Mouse (Mus musculus) brain, embryonic 14.5 days (tissue): ENCODE data around the gene Cmip.

Source experiments
- CTCF ChIP-seq: fragments of 200-500 bp; IDR thresholded peaks from 2 replicates; pipeline ENCODE4 v1.5.1; 2012; ENCODE audit warnings: inconsistent platforms, mild to moderate bottlenecking, moderate library complexity, borderline replicate concordance; ENCODE audit not compliant: insufficient read depth, insufficient read length; ENCODE audit errors: extremely low read depth
- POLR2A ChIP-seq: fragments of 200-500 bp; IDR thresholded peaks from 2 replicates; pipeline ENCODE4 v1.6.1; 2012; ENCODE audit warnings: mild to moderate bottlenecking, inconsistent platforms, borderline replicate concordance; ENCODE audit not compliant: poor library complexity, insufficient read depth, insufficient read length, severe bottlenecking; ENCODE audit errors: extremely low read depth

GRCm38 (mm10) chr8:117337188-117337587, 80.3 kb downstream of the Cmip start:
- TF ChIP-seq CTCF (no peak), POLR2A (no peak)
